Comparison of ENCODE assay signal across 9 mouse cellular contexts in genomic region chr14:55933586-55933985, GRCm38 (mm10). TPM values are rescaled to one million over a fixed set of nuclear protein-coding genes. Genes with fewer than 3 reads are reported as not detected.
DNase-seq lines count a peak whose midpoint lies in the region; ATAC-seq lines count a peak whose summit lies in the region.
"Had no signal": no experiment of that assay in that cellular context is flagged by ENCODE, and none has a peak within 500 bp of the region (broad histone marks: within the 10 kb centered on the region; RNA-seq: fewer than 3 reads in every experiment).

No protein-coding gene starts in this region.

- H3K9ac ChIP-seq in limb, embryonic 15.5 days, result no peak overlapping the region
- H3K9ac ChIP-seq in forebrain, embryonic 12.5 days, result no peak overlapping the region

- no peaks in the 10 kb centered on the region for H3K36me3 ChIP-seq in limb, embryonic 15.5 days
- no peaks in the 10 kb centered on the region for H3K36me3 ChIP-seq in forebrain, embryonic 12.5 days (replicated peaks)

- H3K9me3 ChIP-seq in limb, embryonic 15.5 days, result no peaks in the 10 kb centered on the region
- no peaks in the 10 kb centered on the region for H3K9me3 ChIP-seq in forebrain, embryonic 12.5 days

- ATAC-seq in limb, embryonic 15.5 days (ENCODE audit: insufficient number of reproducible peaks, low FRiP score, low TSS enrichment, low read depth), result 0 out of 2 replicates have a peak, but pooled peaks have one; percentile 24
- ATAC-seq in forebrain, embryonic 12.5 days (ENCODE audit: low FRiP score), result no peak

- H3K27ac ChIP-seq in limb, embryonic 15.5 days, result no peak overlapping the region
- H3K27ac ChIP-seq in forebrain, embryonic 12.5 days, result no peak overlapping the region

- no peak overlapping the region for H3K4me2 ChIP-seq in limb, embryonic 15.5 days
- H3K4me2 ChIP-seq in forebrain, embryonic 12.5 days, result no peak overlapping the region

- H3K27me3 ChIP-seq in limb, embryonic 15.5 days, result no peaks in the 10 kb centered on the region
- no peaks in the 10 kb centered on the region for H3K27me3 ChIP-seq in forebrain, embryonic 12.5 days

- peaks cover 7% of the 10 kb centered on the region; the same call in 1 of the 2 replicates for H3K4me1 ChIP-seq in limb, embryonic 15.5 days
- no peaks in the 10 kb centered on the region for H3K4me1 ChIP-seq in forebrain, embryonic 12.5 days

- intact Hi-C loops in heart, postnatal 36 days (cut with DNase I), result no loop called here

- no peak overlapping the region for H3K4me3 ChIP-seq in limb, embryonic 15.5 days
- H3K4me3 ChIP-seq in forebrain, embryonic 12.5 days (replicated peaks), result no peak overlapping the region

- peak; percentile 2 for DNase-seq in adrenal gland, adult 8-10 months
- DNase-seq in embryo, embryonic 10.5 days (ENCODE audit: low spot score), result peak; percentile 21
- peak; percentile 22 to 33 for DNase-seq in heart, postnatal 36 days
- no peak for DNase-seq in natural killer cell, adult 2 months (ENCODE audit: low spot score in 2 of 2)
- no peak for DNase-seq in testis, postnatal 14 days (ENCODE audit: low spot score)
- DNase-seq in thymus, postnatal 14 days, result no peak

- whole genome bisulfite sequencing in limb, embryonic 15.5 days, result 15% methylated on average over 7 of the region's 7 CpGs
- WGBS in forebrain, embryonic 12.5 days, result 66% methylated on average over 7 of the region's 7 CpGs

RNA-seq across cellular contexts. Expression of gene Cma1, which starts 10.9 kb away (rescaled TPM):
- 1 to 10 TPM in 3 of 4 experiments, under 1 TPM in 1; 0.99 to 3.0 (median 1.8) TPM for total RNA-seq in adrenal gland, adult 8-10 months (2022)
- total RNA-seq in heart, postnatal 36 days (2021), result 1 to 10 TPM; 1.5 to 1.7 TPM
- 401 and 411 TPM in 2 replicates for polyA plus RNA-seq in limb, embryonic 15.5 days (2015; fragmentation: Nextera tagmentation; extraction: Ambion mirVana)
- polyA plus RNA-seq in forebrain, embryonic 12.5 days (2016; fragmentation: Nextera tagmentation; extraction: Ambion mirVana), result not detected in 2 replicates

RNA-seq across cellular contexts. Expression of gene Cma2, which starts 17.2 kb away (rescaled TPM):
- total RNA-seq in adrenal gland, adult 8-10 months (2022), result under 1 TPM in 1 of 4 experiments, not detected in 3; 0.48 TPM
- total RNA-seq in heart, postnatal 36 days (2021), result not detected
- 1.00 and 1.0 TPM in 2 replicates for polyA plus RNA-seq in limb, embryonic 15.5 days (2015; fragmentation: Nextera tagmentation; extraction: Ambion mirVana)
- polyA plus RNA-seq in forebrain, embryonic 12.5 days (2016; fragmentation: Nextera tagmentation; extraction: Ambion mirVana), result not detected in 2 replicates
- total RNA-seq: neutrophil, adult 5-6 weeks had no signal

RNA-seq across cellular contexts. Expression of gene Sdr39u1, which starts 33.5 kb away (rescaled TPM):
- 10 to 100 TPM; 65.6 to 78.4 (median 73.2) TPM for total RNA-seq in adrenal gland, adult 8-10 months (2022)
- total RNA-seq in heart, postnatal 36 days (2021), result 100 to 1,000 TPM; 109 to 116 TPM
- 87.1 and 91.0 TPM in 2 replicates for polyA plus RNA-seq in limb, embryonic 15.5 days (2015; fragmentation: Nextera tagmentation; extraction: Ambion mirVana)
- polyA plus RNA-seq in forebrain, embryonic 12.5 days (2016; fragmentation: Nextera tagmentation; extraction: Ambion mirVana), result 42.6 and 51.0 TPM in 2 replicates

RNA-seq across cellular contexts. Expression of gene Khnyn, which starts 48.8 kb away (rescaled TPM):
- 10 to 100 TPM; 19.1 to 27.2 (median 25.1) TPM for total RNA-seq in adrenal gland, adult 8-10 months (2022)
- total RNA-seq in heart, postnatal 36 days (2021), result 10 to 100 TPM; 13.0 to 14.7 TPM
- 18.6 and 20.5 TPM in 2 replicates for polyA plus RNA-seq in limb, embryonic 15.5 days (2015; fragmentation: Nextera tagmentation; extraction: Ambion mirVana)
- 18.9 and 21.2 TPM in 2 replicates for polyA plus RNA-seq in forebrain, embryonic 12.5 days (2016; fragmentation: Nextera tagmentation; extraction: Ambion mirVana)

RNA-seq across cellular contexts. Expression of gene Cbln3, which starts 49.4 kb away (rescaled TPM):
- total RNA-seq in adrenal gland, adult 8-10 months (2022), result under 1 TPM in 3 of 4 experiments, not detected in 1; 0.05 to 0.22 (median 0.06) TPM
- total RNA-seq in heart, postnatal 36 days (2021), result under 1 TPM in 1 of 2 experiments, not detected in 1; 0.19 TPM
- polyA plus RNA-seq in limb, embryonic 15.5 days (2015; fragmentation: Nextera tagmentation; extraction: Ambion mirVana), result 0.24 and 0.46 TPM in 2 replicates
- polyA plus RNA-seq in forebrain, embryonic 12.5 days (2016; fragmentation: Nextera tagmentation; extraction: Ambion mirVana), result 0.04 and 0.27 TPM in 2 replicates
- total RNA-seq: neutrophil, adult 5-6 weeks had no signal

Comparison
In these comparisons a context has a peak if more than half of its experiments do, and no peak if none do; other contexts are left out.
1. DNase-seq: peak in adrenal gland, adult 8-10 months (single experiment), embryo, embryonic 10.5 days (single experiment) and heart, postnatal 36 days (2 of 2); none in natural killer cell, adult 2 months (0 of 2), testis, postnatal 14 days (single experiment) and thymus, postnatal 14 days (single experiment).